Mouse (Mus musculus) kidney, adult 2 months (tissue): ENCODE data around the gene March2.

ENCODE experiments used
- CTCF ChIP-seq: fragments of 200-500 bp; conservative IDR thresholded peaks from 2 replicates; pipeline ENCODE4 v1.5.1; 2011; ENCODE audit warnings: low read depth, mild to moderate bottlenecking, control low read depth, low read length, moderate library complexity, mixed read lengths; ENCODE audit not compliant: insufficient read depth, insufficient read length
- POLR2A ChIP-seq: fragments of 200-500 bp; IDR thresholded peaks from one replicate; pipeline ENCODE4 v1.6.1; 2011; ENCODE audit warnings: low read depth, low read length, control low read depth

GRCm38 (mm10) chr17:33728396-33728795 lies 9.9 kb upstream of the March2 start:
- TF ChIP-seq POLR2A (no peak), CTCF (no peak)
